Mouse (Mus musculus) testis, adult 2 months (tissue): ENCODE data around the gene Fam228b.

Source experiments
- CTCF ChIP-seq: fragments of 200-500 bp; IDR thresholded peaks from 2 replicates; pipeline ENCODE4 v1.5.1; 2012; ENCODE audit warnings: low read depth, mild to moderate bottlenecking, inconsistent platforms, low read length, moderate library complexity; ENCODE audit not compliant: control insufficient read depth, insufficient read depth, insufficient replicate concordance
- POLR2A ChIP-seq: fragments of 200-500 bp; IDR thresholded peaks from 2 replicates; pipeline ENCODE4 v1.6.1; 2012; ENCODE audit warnings: low read depth, mild to moderate bottlenecking, inconsistent platforms, low read length, moderate library complexity; ENCODE audit not compliant: control insufficient read depth

DNA sequence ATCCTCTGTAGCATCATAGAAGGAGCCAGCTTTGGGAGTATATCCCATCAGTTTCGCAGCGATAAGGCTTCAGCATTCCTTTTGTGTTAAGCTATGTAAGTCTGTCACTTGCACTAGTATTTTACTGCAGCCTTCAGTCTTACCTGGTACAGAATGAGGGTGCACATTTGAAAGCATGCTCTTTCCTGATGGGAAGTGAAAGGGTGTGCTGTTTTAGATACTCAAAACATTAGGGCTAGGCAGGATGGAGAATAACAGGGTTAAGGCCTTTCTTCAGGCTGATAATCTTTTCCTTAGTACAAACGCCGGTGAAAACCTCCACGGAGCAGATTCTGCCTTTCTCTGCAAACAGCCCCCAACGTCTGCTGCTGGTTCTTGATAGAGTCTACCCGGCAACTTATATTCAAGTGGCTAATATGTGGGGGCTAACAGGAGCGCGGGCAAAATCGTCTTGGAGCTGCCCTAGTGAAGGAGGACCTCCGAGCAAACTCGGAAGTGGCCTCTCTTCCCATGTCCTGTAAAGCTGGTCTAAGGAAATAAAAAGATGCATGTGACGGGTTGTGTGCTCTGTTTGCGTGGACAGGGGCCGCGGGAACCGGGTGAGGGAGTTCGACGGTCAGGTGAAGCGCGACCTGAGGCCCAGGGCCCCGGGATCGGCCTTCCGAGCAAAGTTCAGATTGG, 47.8 kb upstream of the Fam228b start:
- TF ChIP-seq CTCF, result no peak
- TF ChIP-seq POLR2A, result no peak
